Mouse (Mus musculus) cerebellum, postnatal 10 days (tissue): Measurements from ENCODE around the gene Med9.
A peak's percentile ranks its signal among the peaks of the same experiment; 100 is the strongest.

Experiments
- DNase-seq, 2 experiments: peaks; one replicate each; pipeline ENCODE4 v3.0.0; 2021; ENCODE audit warnings: mixed read lengths in 2 of 2

Gene Med9

GRCm38 (mm10) chr11:60001231-60001980, 53.4 kb downstream of the Med9 start:
- peak in 1 of 2 experiments; percentile 19 for DNase-seq

- DNase-seq: no peak
These were observed 55.8 kb downstream of the Med9 start for GRCm38 (mm10) chr11:60003811-60004210.

- DNase-seq: no peak
These were observed 56.7 kb downstream of the Med9 start for GRCm38 (mm10) chr11:60004716-60005115.

- no peak for DNase-seq
These were observed 57.9 kb downstream of the Med9 start for GRCm38 (mm10) chr11:60005866-60006265.

- DNase-seq: no peak
These were observed 61.4 kb downstream of the Med9 start for GRCm38 (mm10) chr11:60009451-60009850.

GRCm38 (mm10) chr11:60011516-60011915, 63.5 kb downstream of the Med9 start:
- DNase-seq: no peak
